Mouse (Mus musculus) 416B (cell line): Measurements from ENCODE around the gene Myo1a.
"Not testable (repeated sequence)": the region's sequence is repeated elsewhere in the genome, so short reads cannot be mapped to it uniquely, and the experiment has no call there.

Source experiments
- DNase-seq: peaks from one replicate; pipeline ENCODE4 v3.0.0; 2011; ENCODE audit warnings: low read depth

The Myo1a gene

GRCm38 (mm10) chr10:127704766-127705220 is at the start of gene Myo1a:
Gene Myo1a (plus strand): TSS chr10:127705170.
- no peak for DNase-seq

DNA sequence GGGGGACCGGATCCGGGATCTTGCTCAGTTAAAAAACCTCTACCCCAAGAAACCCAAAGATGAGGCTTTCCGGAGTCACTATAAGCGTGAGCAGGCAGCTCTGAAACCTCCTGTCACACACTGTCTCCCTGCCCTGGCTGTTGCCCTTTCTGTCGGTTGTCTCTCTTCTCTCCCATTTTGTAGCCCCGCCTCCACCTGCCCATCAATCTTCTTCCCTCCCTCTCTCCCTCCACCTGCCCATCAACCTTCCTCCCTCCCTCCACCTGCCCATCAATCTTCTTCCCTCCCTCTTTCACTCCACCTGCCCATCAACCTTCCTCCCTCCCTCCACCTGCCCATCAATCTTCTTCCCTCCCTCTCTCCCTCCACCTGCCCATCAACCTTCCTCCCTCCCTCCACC is 47.4 kb upstream of the Myo1a start:
- not testable (repeated sequence) for DNase-seq

DNA sequence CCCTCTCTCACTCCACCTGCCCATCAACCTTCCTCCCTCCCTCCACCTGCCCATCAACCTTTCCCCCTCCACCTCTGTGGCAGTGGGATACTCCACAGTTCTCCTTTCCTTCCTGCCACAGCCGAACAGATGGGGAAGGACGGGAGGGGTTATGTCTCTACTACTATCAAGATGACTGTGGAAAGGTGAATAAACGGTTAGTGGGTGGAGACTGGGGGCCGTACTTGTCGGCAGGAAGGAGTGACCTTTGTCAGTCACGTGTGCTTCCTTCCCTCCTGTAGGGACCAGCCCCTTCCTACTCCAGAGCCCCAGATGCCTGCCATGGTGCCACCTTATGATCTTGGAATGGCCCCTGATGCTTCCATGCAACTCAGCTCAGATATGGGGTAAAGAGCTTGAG is 46.9 kb upstream of the Myo1a start:
- DNase-seq = peak; percentile 49

GRCm38 (mm10) chr10:127659551-127659950 is 45.4 kb upstream of the Myo1a start:
- DNase-seq = no peak

- DNase-seq = no peak
These were observed 43.6 kb upstream of the Myo1a start for GRCm38 (mm10) chr10:127661291-127661914.

GRCm38 (mm10) chr10:127661915-127662663 is 42.9 kb upstream of the Myo1a start:
- peak; percentile 62 for DNase-seq

DNA sequence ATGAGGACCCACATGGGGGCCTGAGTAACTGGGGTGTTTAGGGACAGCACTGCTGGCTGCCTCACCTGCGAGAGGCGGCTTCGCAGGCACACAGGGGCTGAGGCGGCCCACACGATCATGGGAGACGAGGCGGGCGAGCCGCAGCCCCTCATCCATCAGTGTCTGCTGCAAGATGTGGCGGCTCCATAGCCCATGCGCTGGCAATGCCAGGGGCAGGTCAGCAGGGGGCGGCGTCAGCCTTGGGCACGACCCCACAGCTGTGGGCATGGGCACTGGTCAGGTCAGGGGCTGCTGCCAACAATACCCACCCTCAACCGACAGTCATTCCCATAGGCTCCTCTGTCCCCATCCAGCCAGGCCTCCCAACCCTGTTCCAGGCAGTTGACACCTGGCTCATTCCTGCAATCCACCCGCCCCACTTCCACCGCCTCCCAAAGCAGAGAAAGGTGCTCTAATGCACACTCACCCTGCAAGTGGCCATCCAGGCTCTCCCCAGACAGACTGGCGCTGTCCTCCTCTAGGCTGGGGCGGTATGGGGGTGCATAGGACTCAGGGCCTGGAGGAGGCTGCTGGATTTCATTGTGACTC is 42.2 kb upstream of the Myo1a start:
- DNase-seq = no peak

DNA sequence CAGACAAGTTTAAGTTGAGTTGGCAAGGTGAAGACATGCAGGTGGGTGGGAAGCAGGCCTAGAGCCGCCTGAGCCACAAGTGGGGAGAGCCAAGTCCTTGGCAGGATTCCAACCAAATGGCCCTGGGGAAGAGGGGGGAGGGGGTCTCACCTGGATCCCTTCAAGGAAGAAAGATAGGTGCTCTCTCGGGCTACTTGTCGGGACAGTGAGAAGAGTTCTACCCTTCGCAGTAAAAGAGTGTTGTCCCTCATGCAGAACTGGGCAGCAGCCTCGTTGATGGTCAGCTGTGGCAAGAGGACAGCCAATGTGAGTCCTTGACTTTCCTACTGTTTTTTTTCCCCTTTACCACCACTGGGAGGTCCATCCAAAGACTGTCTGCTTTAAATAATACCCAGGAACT is 41.4 kb upstream of the Myo1a start:
- DNase-seq = no peak

GRCm38 (mm10) chr10:127664166-127664565 is 40.8 kb upstream of the Myo1a start:
- no peak for DNase-seq

- DNase-seq = no peak
These were observed 40.1 kb upstream of the Myo1a start for GRCm38 (mm10) chr10:127664891-127665290.

- no peak for DNase-seq
These were observed 39.4 kb upstream of the Myo1a start for GRCm38 (mm10) chr10:127665366-127666181.

DNA sequence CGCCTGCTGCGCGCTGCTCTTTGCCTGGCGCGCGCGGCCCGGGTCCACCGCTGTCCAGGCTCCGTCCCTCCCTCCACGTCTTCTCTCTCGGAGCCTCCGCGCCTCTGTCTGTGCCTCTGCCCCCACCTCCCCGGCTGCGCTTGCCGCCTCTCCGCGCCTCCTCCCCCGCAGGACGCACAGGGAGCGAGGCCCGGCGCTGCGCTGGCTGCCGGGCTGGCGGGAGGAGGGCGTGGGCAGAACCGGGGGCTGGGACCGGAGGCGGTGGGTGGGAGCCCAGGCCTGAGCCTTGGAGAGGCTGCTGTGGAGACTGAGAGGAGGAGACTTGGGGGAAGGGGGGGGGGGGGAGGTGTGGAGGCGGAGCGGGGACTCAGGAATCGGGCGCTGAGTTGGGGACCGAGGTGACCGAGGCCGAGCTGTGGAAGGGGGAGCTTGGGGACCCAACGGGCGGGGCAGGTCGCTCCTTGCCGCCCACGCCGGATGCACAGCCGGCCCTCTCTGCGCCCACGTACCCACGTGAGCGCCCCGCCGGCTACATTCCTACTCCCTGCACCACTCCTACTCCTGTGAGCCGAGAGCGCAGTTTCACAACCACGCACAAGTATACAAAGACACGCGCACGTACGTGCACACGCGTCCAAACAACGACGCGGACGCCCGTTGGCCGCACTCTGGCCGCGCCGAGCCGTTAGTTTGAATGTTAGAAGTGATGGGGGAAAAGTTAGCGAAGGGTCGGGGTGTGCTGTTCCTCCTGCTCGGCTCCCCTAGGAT is 38.3 kb upstream of the Myo1a start, which contains the start of gene Nemp1:
Gene Nemp1 (plus strand): TSS at position 401 of the 768 bp plus-strand sequence.
- peak; percentile 91 for DNase-seq

- DNase-seq = peak; percentile 97
These were observed 37.5 kb upstream of the Myo1a start for GRCm38 (mm10) chr10:127667269-127668092.

DNA sequence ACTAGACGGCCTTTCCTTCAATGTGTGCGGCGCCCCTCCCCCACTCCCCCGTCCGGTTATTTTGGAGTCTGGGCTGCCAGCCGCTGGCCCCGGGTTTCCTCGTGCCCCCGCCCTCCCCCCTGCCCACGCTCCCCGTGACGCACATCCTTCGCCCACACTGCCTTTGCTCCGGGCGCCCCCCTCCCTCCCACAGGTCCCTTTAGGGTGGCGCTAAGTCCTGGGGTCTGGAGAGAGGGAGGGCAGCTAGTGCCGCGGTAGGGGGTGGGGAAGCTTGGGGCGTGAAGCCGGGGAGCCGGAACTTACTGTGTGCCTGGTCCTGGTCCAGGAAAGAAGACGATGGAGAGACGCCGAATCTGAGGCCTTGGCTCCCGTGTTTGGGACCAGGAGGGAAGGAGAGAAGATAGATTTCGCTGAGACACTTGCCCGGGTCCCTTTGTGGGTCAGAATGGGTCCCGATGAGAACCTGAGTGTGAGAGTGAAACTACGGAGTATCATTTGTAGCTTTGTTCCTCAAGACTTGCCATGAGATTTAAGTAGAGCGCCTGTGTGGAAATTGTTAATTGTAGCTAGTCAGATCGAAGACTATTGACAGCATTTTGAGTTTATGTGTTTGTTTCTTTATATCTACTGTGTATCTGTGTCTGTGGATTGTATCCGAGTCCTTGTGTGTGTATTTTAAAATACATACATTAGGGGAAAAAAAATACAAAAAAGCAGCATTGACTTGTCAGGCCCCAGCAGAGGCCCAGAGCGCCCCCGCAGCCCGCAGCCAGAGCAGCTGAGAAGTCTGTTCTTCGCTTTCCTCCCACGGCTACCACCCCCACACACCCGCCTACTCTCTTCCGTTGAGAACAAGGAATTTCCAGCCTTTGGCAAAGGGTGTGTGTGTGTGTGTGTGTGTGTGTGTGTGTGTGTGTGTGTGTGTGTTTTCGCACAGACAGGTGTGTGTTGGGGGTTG is 36.6 kb upstream of the Myo1a start, which contains the start of gene Nab2:
Gene Nab2 (minus strand): TSS at position 476 of the 958 bp plus-strand sequence.
- peak; percentile 92 for DNase-seq

DNA sequence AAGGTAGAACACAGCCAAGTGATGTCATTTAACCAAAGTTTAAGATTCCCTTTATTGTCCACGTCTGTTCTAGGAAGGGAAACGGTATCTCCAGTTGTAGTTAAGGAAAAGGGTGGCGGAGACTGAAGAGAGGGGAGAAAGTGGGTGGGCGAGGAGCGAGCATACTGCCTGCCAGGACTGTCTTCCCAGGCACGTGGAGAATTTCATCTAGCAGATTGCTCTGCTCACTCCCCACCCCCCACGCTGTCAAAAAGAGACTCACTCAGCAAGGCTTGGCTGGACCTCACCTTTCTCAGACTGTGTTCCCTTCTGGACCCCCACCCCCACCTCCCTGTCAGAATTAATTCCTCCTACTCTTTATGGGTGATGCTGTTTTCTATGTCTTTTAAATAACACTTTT is 35.8 kb upstream of the Myo1a start:
- DNase-seq = no peak

DNA sequence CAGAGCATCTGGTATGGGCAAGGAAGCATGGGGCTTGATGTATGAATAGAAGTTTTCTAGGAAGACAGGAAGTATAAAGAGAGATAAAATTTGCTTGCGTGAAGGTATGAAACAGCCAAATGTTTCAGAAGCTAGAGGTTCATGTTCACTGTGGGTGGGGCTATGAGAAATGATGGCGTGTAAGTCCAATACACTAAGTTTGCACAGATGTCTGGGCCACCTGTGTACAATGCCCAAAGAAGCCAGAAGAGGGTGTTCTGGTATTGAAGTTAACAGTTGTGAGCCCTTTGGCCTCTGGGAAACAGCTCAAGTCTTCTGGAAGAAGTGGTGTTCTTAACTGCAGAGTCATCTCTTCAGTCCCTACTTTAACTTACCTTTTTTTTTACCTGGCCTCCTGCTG is 34.8 kb upstream of the Myo1a start:
- DNase-seq = peak; percentile 43

GRCm38 (mm10) chr10:127671276-127671675 is 33.7 kb upstream of the Myo1a start:
- peak; percentile 53 for DNase-seq

DNA sequence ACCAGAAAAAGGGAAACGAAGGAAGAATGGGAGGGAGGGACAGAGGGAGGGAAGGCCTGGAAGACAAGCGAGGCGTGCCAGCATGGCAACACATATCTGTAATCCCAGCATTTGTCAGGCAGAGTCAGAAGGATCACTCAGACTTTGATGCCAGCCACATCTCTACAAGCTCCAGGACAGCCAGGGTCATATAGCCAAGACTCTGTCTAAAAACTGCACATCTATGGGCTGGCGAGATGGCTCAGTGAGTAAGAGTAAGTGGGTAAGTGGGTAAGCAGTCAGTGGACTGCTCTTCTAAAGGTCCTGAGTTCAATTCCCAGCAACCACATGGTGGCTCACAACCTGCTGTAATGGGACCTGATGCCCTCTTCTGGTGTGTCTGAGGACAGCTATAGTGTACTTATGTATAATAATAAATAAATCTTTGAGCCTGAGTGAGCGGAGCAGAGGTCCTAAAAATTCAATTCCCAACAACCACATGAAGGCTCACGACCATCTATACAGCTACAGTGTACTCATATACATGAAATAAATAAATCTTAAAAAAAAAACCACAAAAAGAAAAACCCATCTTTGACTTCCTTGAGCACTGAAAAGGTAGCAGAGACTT is 30.8 kb upstream of the Myo1a start:
- no peak for DNase-seq
